Mouse (Mus musculus): Measurements from ENCODE around the gene Foxo3. TPM values are rescaled to one million over a fixed set of nuclear protein-coding genes. Genes with fewer than 3 reads are reported as not detected.

Foxo3 gene
- polyA plus RNA-seq, 1 experiment from 2014 or later: 17.9 TPM

- no peaks in the 10 kb centered on the region for H3K27me3 ChIP-seq (replicated peaks)
- H3K4me2 ChIP-seq: no peak overlapping the region
- H3K9ac ChIP-seq: no peak overlapping the region
- no peaks in the 10 kb centered on the region for H3K9me3 ChIP-seq (replicated peaks)
- no peak overlapping the region for H3K4me3 ChIP-seq
- peaks cover 74% of the 10 kb centered on the region for H3K36me3 ChIP-seq
- ATAC-seq: no peak
- whole genome bisulfite sequencing (ENCODE audit: insufficient replicate concordance): 89% methylated on average over 4 of the region's 4 CpGs
- peaks cover 94% of the 10 kb centered on the region for H3K4me1 ChIP-seq
- peak overlapping the region; percentile 38 for H3K27ac ChIP-seq
These were observed 39.0 kb downstream of the Foxo3 start for GRCm38 (mm10) chr10:42237556-42237955.

- ATAC-seq: no peak
These were observed 41.2 kb downstream of the Foxo3 start for GRCm38 (mm10) chr10:42235321-42235720.

GRCm38 (mm10) chr10:42232977-42233376 is 43.6 kb downstream of the Foxo3 start:
- Histone ChIP-seq H3K4me2 (no peak overlapping the region), H3K4me1 (peaks cover 92% of the 10 kb centered on the region), H3K9ac (no peak overlapping the region), H3K36me3 (peaks cover 48% of the 10 kb centered on the region), H3K27me3 (replicated peaks) (no peaks in the 10 kb centered on the region), H3K9me3 (replicated peaks) (no peaks in the 10 kb centered on the region), H3K27ac (no peak overlapping the region), H3K4me3 (no peak overlapping the region)
- 89% methylated on average over 11 of the region's 11 CpGs for WGBS (ENCODE audit: insufficient replicate concordance)
- no peak for ATAC-seq

More at GRCm38 (mm10) chr10:42235321-42235720, 41.2 kb downstream of the Foxo3 start:
- H3K27ac ChIP-seq: peak overlapping the region; percentile 46; the same call in 1 of the 2 replicates
- no peak overlapping the region for H3K4me3 ChIP-seq
- peaks cover 51% of the 10 kb centered on the region for H3K36me3 ChIP-seq
- H3K9me3 ChIP-seq (replicated peaks): no peaks in the 10 kb centered on the region
- H3K27me3 ChIP-seq (replicated peaks): no peaks in the 10 kb centered on the region
- H3K4me1 ChIP-seq: peaks cover 92% of the 10 kb centered on the region
- H3K9ac ChIP-seq: no peak overlapping the region
- WGBS (ENCODE audit: insufficient replicate concordance): 49% methylated on average over 6 of the region's 6 CpGs
- H3K4me2 ChIP-seq: no peak overlapping the region

GRCm38 (mm10) chr10:42231847-42232246 is 44.7 kb downstream of the Foxo3 start:
- Histone ChIP-seq H3K9me3 (replicated peaks) (no peaks in the 10 kb centered on the region), H3K4me3 (no peak overlapping the region), H3K4me1 (peaks cover 87% of the 10 kb centered on the region), H3K4me2 (no peak overlapping the region), H3K27me3 (replicated peaks) (no peaks in the 10 kb centered on the region), H3K27ac (no peak overlapping the region), H3K9ac (no peak overlapping the region), H3K36me3 (peaks cover 52% of the 10 kb centered on the region)
- ATAC-seq: no peak
- WGBS (ENCODE audit: insufficient replicate concordance): 87% methylated on average over 8 of the region's 8 CpGs

GRCm38 (mm10) chr10:42231100-42231541 is 45.4 kb downstream of the Foxo3 start:
- no peaks in the 10 kb centered on the region for H3K9me3 ChIP-seq (replicated peaks)
- peaks cover 88% of the 10 kb centered on the region for H3K4me1 ChIP-seq
- H3K4me3 ChIP-seq: no peak overlapping the region
- peak overlapping the region; percentile 18; the same call in 1 of the 2 replicates for H3K27ac ChIP-seq
- no peak for ATAC-seq
- no peak overlapping the region for H3K9ac ChIP-seq
- H3K27me3 ChIP-seq (replicated peaks): no peaks in the 10 kb centered on the region
- no peak overlapping the region for H3K4me2 ChIP-seq
- H3K36me3 ChIP-seq: peaks cover 59% of the 10 kb centered on the region
- WGBS (ENCODE audit: insufficient replicate concordance): 79% methylated on average over 3 of the region's 3 CpGs

GRCm38 (mm10) chr10:42230471-42231099 is 46.0 kb downstream of the Foxo3 start:
- 0 out of 2 replicates have a peak overlapping the region, but pooled peaks have one; percentile 13 for H3K27ac ChIP-seq
- H3K36me3 ChIP-seq: peaks cover 62% of the 10 kb centered on the region
- H3K9me3 ChIP-seq (replicated peaks): no peaks in the 10 kb centered on the region
- H3K4me3 ChIP-seq: no peak overlapping the region
- ATAC-seq: peak; percentile 23; the same call in 1 of the 2 replicates
- 81% methylated on average over 5 of the region's 5 CpGs for WGBS (ENCODE audit: insufficient replicate concordance)
- peaks cover 88% of the 10 kb centered on the region for H3K4me1 ChIP-seq
- H3K9ac ChIP-seq: no peak overlapping the region
- no peaks in the 10 kb centered on the region for H3K27me3 ChIP-seq (replicated peaks)
- no peak overlapping the region for H3K4me2 ChIP-seq

GRCm38 (mm10) chr10:42227751-42228241 is 48.8 kb downstream of the Foxo3 start:
- H3K4me2 ChIP-seq: no peak overlapping the region
- H3K27ac ChIP-seq: no peak overlapping the region
- peaks cover 59% of the 10 kb centered on the region for H3K36me3 ChIP-seq
- ATAC-seq: no peak
- no peaks in the 10 kb centered on the region for H3K9me3 ChIP-seq (replicated peaks)
- H3K4me3 ChIP-seq: no peak overlapping the region
- H3K27me3 ChIP-seq (replicated peaks): no peaks in the 10 kb centered on the region
- no peak overlapping the region for H3K9ac ChIP-seq
- peaks cover 89% of the 10 kb centered on the region for H3K4me1 ChIP-seq
- whole genome bisulfite sequencing (ENCODE audit: insufficient replicate concordance): 79% methylated on average over 4 of the region's 4 CpGs

GRCm38 (mm10) chr10:42226176-42226575 is 50.4 kb downstream of the Foxo3 start:
- H3K27ac ChIP-seq: no peak overlapping the region
- WGBS (ENCODE audit: insufficient replicate concordance): 86% methylated on average over 15 of the region's 15 CpGs
- no peak overlapping the region for H3K4me2 ChIP-seq
- H3K9me3 ChIP-seq (replicated peaks): no peaks in the 10 kb centered on the region
- no peaks in the 10 kb centered on the region for H3K27me3 ChIP-seq (replicated peaks)
- no peak for ATAC-seq
- peaks cover 91% of the 10 kb centered on the region for H3K4me1 ChIP-seq
- no peak overlapping the region for H3K9ac ChIP-seq
- peaks cover 73% of the 10 kb centered on the region for H3K36me3 ChIP-seq
- no peak overlapping the region for H3K4me3 ChIP-seq

- Histone ChIP-seq H3K4me1 (peaks cover 91% of the 10 kb centered on the region), H3K4me2 (0 out of 2 replicates have a peak overlapping the region, but pooled peaks have one; percentile 12), H3K9me3 (replicated peaks) (no peaks in the 10 kb centered on the region), H3K27me3 (replicated peaks) (no peaks in the 10 kb centered on the region), H3K36me3 (peaks cover 80% of the 10 kb centered on the region), H3K27ac (no peak overlapping the region), H3K9ac (no peak overlapping the region), H3K4me3 (no peak overlapping the region)
- 77% methylated on average over 18 of the region's 18 CpGs for WGBS (ENCODE audit: insufficient replicate concordance)
- peak; percentile 30; the same call in 1 of the 2 replicates for ATAC-seq
These were observed 51.2 kb downstream of the Foxo3 start for GRCm38 (mm10) chr10:42225184-42225935.

- Histone ChIP-seq H3K4me2 (no peak overlapping the region), H3K9me3 (replicated peaks) (no peaks in the 10 kb centered on the region), H3K27ac (peak overlapping the region; percentile 1; the same call in 1 of the 2 replicates), H3K36me3 (peaks cover 82% of the 10 kb centered on the region), H3K4me1 (peaks cover 93% of the 10 kb centered on the region), H3K4me3 (no peak overlapping the region), H3K27me3 (replicated peaks) (no peaks in the 10 kb centered on the region), H3K9ac (no peak overlapping the region)
- no peak for ATAC-seq
- 82% methylated on average over 11 of the region's 11 CpGs for WGBS (ENCODE audit: insufficient replicate concordance)
These were observed 54.6 kb downstream of the Foxo3 start for GRCm38 (mm10) chr10:42221996-42222395.

- H3K9me3 ChIP-seq (replicated peaks): no peaks in the 10 kb centered on the region
- no peak overlapping the region for H3K4me2 ChIP-seq
- no peak overlapping the region for H3K4me3 ChIP-seq
- H3K4me1 ChIP-seq: peaks cover 94% of the 10 kb centered on the region
- H3K36me3 ChIP-seq: peaks cover 82% of the 10 kb centered on the region
- H3K9ac ChIP-seq: peak overlapping the region; percentile 17; the same call in 1 of the 2 replicates
- H3K27ac ChIP-seq: peak overlapping the region; percentile 10; the same call in 1 of the 2 replicates
- no peaks in the 10 kb centered on the region for H3K27me3 ChIP-seq (replicated peaks)
- 86% methylated on average over 19 of the region's 19 CpGs for WGBS (ENCODE audit: insufficient replicate concordance)
- no peak for ATAC-seq
These were observed 55.2 kb downstream of the Foxo3 start for GRCm38 (mm10) chr10:42221136-42221891.
